Mouse (Mus musculus) kidney, embryonic 14.5 days (tissue): ENCODE measurements around the gene Gdpd4. TPM values are rescaled to one million over a fixed set of nuclear protein-coding genes. Genes with fewer than 3 reads are reported as not detected.

Source experiments
- ATAC-seq: fragments of 200-750 bp; cut with Nextera tagmentation; 2 replicates; pipeline ENCODE4 v1.8.0; 2017; ENCODE audit warnings: moderate number of reproducible peaks, mild to moderate bottlenecking, moderate TSS enrichment, moderate library complexity; ENCODE audit not compliant: low FRiP score, low TSS enrichment
- H3K27ac ChIP-seq: fragments of 300-500 bp; sonication (generic); 2 replicates; pipeline ENCODE4 v1.5.1; 2014; ENCODE audit warnings: low read depth, mild to moderate bottlenecking, low read length, moderate library complexity, mixed read lengths
- H3K27me3 ChIP-seq: fragments of 300-500 bp; sonication (generic); 2 replicates; pipeline ENCODE4 v1.6.1; 2014; ENCODE audit warnings: mild to moderate bottlenecking, low read length; ENCODE audit not compliant: control insufficient read depth, insufficient read depth
- H3K36me3 ChIP-seq: fragments of 300-500 bp; sonication (generic); 2 replicates; pipeline ENCODE4 v1.6.1; 2014; ENCODE audit warnings: low read length, mixed read lengths; ENCODE audit not compliant: control insufficient read depth, insufficient read depth
- H3K4me1 ChIP-seq: fragments of 300-500 bp; sonication (generic); 2 replicates; pipeline ENCODE4 v1.6.1; 2014; ENCODE audit warnings: low read length, mixed read lengths; ENCODE audit not compliant: control insufficient read depth, insufficient read depth
- H3K4me2 ChIP-seq: fragments of 300-500 bp; sonication (generic); replicated peaks from 2 replicates; pipeline ENCODE4 v1.6.1; 2014; ENCODE audit warnings: low read depth, mild to moderate bottlenecking, low read length
- H3K4me3 ChIP-seq: fragments of 300-500 bp; sonication (generic); 2 replicates; pipeline ENCODE4 v1.5.1; 2014; ENCODE audit warnings: mild to moderate bottlenecking, low read length
- H3K9ac ChIP-seq: fragments of 300-500 bp; sonication (generic); 2 replicates; pipeline ENCODE4 v1.6.1; 2014; ENCODE audit warnings: low read depth, mild to moderate bottlenecking, low read length, moderate library complexity
- H3K9me3 ChIP-seq: fragments of 300-500 bp; sonication (generic); 2 replicates; pipeline ENCODE4 v1.6.1; 2016; ENCODE audit warnings: low read length; ENCODE audit not compliant: control insufficient read depth
- WGBS: fragments of 180-500 bp; shearing (Covaris S2); extraction: QIAGEN DNeasy Blood & Tissue Kit; methylation state at CpG from one replicate; pipeline ENCODE4 v1.1.7; 2014; 5-methylcytosine and 5-hydroxymethylcytosine counted together
- polyA plus RNA-seq: library from polyadenylated mRNA; unstranded; fragments of >200 nt; fragmentation: Nextera tagmentation; extraction: Ambion mirVana; gene quantifications from 2 replicates; pipeline ENCODE4 v1.2.1, GENCODE M21; 2014

Gdpd4 gene
- polyA plus RNA-seq, 1 experiment from 2014 or later, result not detected

GRCm38 (mm10) chr7:98071620-98072019 is 151.9 kb downstream of the Gdpd4 start:
- H3K4me2 ChIP-seq, result no peak overlapping the region
- no peaks in the 10 kb centered on the region for H3K27me3 ChIP-seq
- H3K9me3 ChIP-seq, result no peaks in the 10 kb centered on the region
- no peaks in the 10 kb centered on the region for H3K36me3 ChIP-seq
- no peaks in the 10 kb centered on the region for H3K4me1 ChIP-seq
- peak; percentile 61; the same call in 1 of the 2 replicates for ATAC-seq
- no peak overlapping the region for H3K27ac ChIP-seq
- 32% methylated on average over 5 of the region's 5 CpGs for WGBS
- no peak overlapping the region for H3K9ac ChIP-seq
- no peak overlapping the region for H3K4me3 ChIP-seq

GRCm38 (mm10) chr7:98077453-98077852 is 157.7 kb downstream of the Gdpd4 start:
- WGBS, result 88% methylated on average over 11 of the region's 11 CpGs
- H3K9ac ChIP-seq, result no peak overlapping the region
- no peak overlapping the region for H3K27ac ChIP-seq

DNA sequence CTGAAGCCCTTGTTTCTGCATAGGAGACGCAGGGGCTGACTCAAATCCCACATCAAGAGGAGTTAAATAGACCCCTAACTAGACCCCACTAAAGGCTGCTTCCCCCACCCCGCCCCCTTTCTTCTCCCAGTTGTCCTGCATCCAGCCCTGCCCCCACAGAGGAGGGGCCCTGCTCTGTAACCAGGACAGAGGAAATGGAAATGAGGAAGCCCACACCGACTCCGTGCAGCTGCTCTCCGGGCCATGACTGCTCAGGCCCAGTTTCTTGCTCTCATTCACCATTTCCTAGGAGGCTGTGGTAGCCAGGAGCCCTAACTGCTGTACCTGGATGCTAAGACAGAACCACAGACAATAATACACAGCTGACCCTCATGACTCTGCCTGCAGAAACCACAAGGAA is 162.6 kb downstream of the Gdpd4 start:
- Histone ChIP-seq H3K4me3 (no peak overlapping the region), H3K9ac (no peak overlapping the region), H3K27me3 (no peaks in the 10 kb centered on the region), H3K36me3 (no peaks in the 10 kb centered on the region; the same call in 1 of the 2 replicates), H3K4me2 (no peak overlapping the region), H3K9me3 (no peaks in the 10 kb centered on the region), H3K27ac (no peak overlapping the region), H3K4me1 (0 out of 2 replicates have a peak, but pooled peaks cover 5% of the 10 kb centered on the region)
- WGBS, result 18% methylated on average over 5 of the region's 5 CpGs
- ATAC-seq, result peak; percentile 32; the same call in 1 of the 2 replicates

More at GRCm38 (mm10) chr7:98077453-98077852, 157.7 kb downstream of the Gdpd4 start:
- H3K4me3 ChIP-seq, result no peak overlapping the region
- H3K9me3 ChIP-seq, result no peaks in the 10 kb centered on the region
- no peaks in the 10 kb centered on the region for H3K27me3 ChIP-seq
- H3K4me1 ChIP-seq, result no peaks in the 10 kb centered on the region
- ATAC-seq, result no peak
- no peak overlapping the region for H3K4me2 ChIP-seq
- peaks cover 2% of the 10 kb centered on the region; the same call in 1 of the 2 replicates for H3K36me3 ChIP-seq

- 0 out of 2 replicates have a peak, but pooled peaks cover 5% of the 10 kb centered on the region for H3K4me1 ChIP-seq
- no peaks in the 10 kb centered on the region for H3K36me3 ChIP-seq
- ATAC-seq, result no peak
- no peak overlapping the region for H3K4me3 ChIP-seq
- WGBS, result 33% methylated on average over 12 of the region's 12 CpGs
- H3K27me3 ChIP-seq, result no peaks in the 10 kb centered on the region
- peak overlapping the region; percentile 24; the same call in 1 of the 2 replicates for H3K27ac ChIP-seq
- no peaks in the 10 kb centered on the region for H3K9me3 ChIP-seq
- no peak overlapping the region for H3K9ac ChIP-seq
- H3K4me2 ChIP-seq, result no peak overlapping the region
These were observed 165.0 kb downstream of the Gdpd4 start for GRCm38 (mm10) chr7:98084541-98085293.

- Histone ChIP-seq H3K4me1 (0 out of 2 replicates have a peak, but pooled peaks cover 5% of the 10 kb centered on the region), H3K4me3 (no peak overlapping the region), H3K27me3 (no peaks in the 10 kb centered on the region), H3K4me2 (no peak overlapping the region), H3K36me3 (no peaks in the 10 kb centered on the region), H3K9ac (no peak overlapping the region), H3K27ac (no peak overlapping the region; the same call in 1 of the 2 replicates), H3K9me3 (no peaks in the 10 kb centered on the region)
- no peak for ATAC-seq
- 72% methylated on average over 7 of the region's 7 CpGs for WGBS
These were observed 165.6 kb downstream of the Gdpd4 start for GRCm38 (mm10) chr7:98085314-98085713.

GRCm38 (mm10) chr7:98086346-98086745 is 166.6 kb downstream of the Gdpd4 start:
- no peaks in the 10 kb centered on the region for H3K9me3 ChIP-seq
- H3K36me3 ChIP-seq, result no peaks in the 10 kb centered on the region
- H3K27ac ChIP-seq, result no peak overlapping the region
- H3K27me3 ChIP-seq, result no peaks in the 10 kb centered on the region
- 0 out of 2 replicates have a peak, but pooled peaks cover 5% of the 10 kb centered on the region for H3K4me1 ChIP-seq
- H3K4me2 ChIP-seq, result no peak overlapping the region
- no peak for ATAC-seq
- no peak overlapping the region for H3K9ac ChIP-seq
- 50% methylated on average over 2 of the region's 2 CpGs for WGBS
- no peak overlapping the region for H3K4me3 ChIP-seq

- H3K36me3 ChIP-seq, result no peaks in the 10 kb centered on the region
- H3K4me3 ChIP-seq, result no peak overlapping the region
- no peak for ATAC-seq
- WGBS, result 95% methylated on average over 4 of the region's 4 CpGs
- no peaks in the 10 kb centered on the region for H3K27me3 ChIP-seq
- H3K4me1 ChIP-seq, result no peaks in the 10 kb centered on the region
- H3K27ac ChIP-seq, result no peak overlapping the region
- H3K9me3 ChIP-seq, result peaks cover 8% of the 10 kb centered on the region
- no peak overlapping the region for H3K9ac ChIP-seq
- no peak overlapping the region for H3K4me2 ChIP-seq
These were observed 176.1 kb downstream of the Gdpd4 start for GRCm38 (mm10) chr7:98095852-98096251.

GRCm38 (mm10) chr7:98097557-98097956 is 177.8 kb downstream of the Gdpd4 start:
- Histone ChIP-seq H3K9me3 (peaks cover 8% of the 10 kb centered on the region), H3K4me2 (no peak overlapping the region), H3K4me1 (0 out of 2 replicates have a peak, but pooled peaks cover under 1% of the 10 kb centered on the region), H3K36me3 (no peaks in the 10 kb centered on the region), H3K27ac (no peak overlapping the region), H3K9ac (no peak overlapping the region), H3K27me3 (no peaks in the 10 kb centered on the region), H3K4me3 (no peak overlapping the region)
- WGBS, result 92% methylated on average over 8 of the region's 8 CpGs
- ATAC-seq, result no peak
